Mouse (Mus musculus) left cerebral cortex, postnatal 25 days (tissue): ENCODE measurements around the gene Zkscan6. TPM values are rescaled to one million over a fixed set of nuclear protein-coding genes. Genes with fewer than 3 reads are reported as not detected.
A peak's percentile ranks its signal among the peaks of the same experiment; 100 is the strongest.

Source experiments
- DNase-seq, 2 experiments: peaks; one replicate each; pipeline ENCODE4 v3.0.0; 2022; ENCODE audit warnings: low spot score in 2 of 2, mixed read lengths in 1 of 2
- intact Hi-C: fragments of 180-260 bp; cut with DNase I; formaldehyde crosslinking; loops from one replicate; pipeline ENCODE4 v1.15.1; 2025
- total RNA-seq, 2 experiments: library from RNA; stranded (reverse); gene quantifications; 2 replicates each; pipeline ENCODE4 v1.2.3; 2021

Gene Zkscan6
- total RNA-seq, 2 experiments from 2014 or later: 12.6 to 13.0 TPM

DNA sequence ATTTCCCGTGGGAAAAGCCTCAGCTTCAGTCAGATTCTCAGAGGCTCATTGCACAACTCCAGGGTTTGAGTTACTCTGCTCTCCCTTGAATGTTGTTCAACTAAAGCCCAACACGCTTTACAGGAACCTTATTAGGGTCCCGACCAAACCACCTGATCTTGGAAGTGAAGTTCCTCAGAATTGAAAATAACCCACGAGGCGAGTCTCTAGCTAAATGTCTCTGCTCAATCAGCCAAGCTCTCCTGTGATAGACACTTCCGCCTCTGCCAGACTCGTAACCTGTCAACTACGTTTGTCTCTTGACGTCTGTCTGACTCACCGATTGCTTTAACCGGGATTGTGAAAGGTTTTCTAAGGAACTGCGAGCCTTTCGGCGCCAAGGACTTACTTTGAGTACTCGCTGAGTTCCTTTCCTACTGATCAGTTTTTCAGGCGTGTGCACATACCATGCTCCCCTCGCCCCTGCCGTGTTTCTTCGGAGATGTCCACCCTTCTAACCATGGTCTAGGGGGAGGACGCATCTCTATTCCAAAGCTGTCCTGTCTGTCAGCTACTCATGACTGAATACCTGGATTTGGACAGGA is 562 bp upstream of the Zkscan6 start:
- peak; percentile 19 to 63 for DNase-seq
- intact Hi-C loops: no loop called here

DNA sequence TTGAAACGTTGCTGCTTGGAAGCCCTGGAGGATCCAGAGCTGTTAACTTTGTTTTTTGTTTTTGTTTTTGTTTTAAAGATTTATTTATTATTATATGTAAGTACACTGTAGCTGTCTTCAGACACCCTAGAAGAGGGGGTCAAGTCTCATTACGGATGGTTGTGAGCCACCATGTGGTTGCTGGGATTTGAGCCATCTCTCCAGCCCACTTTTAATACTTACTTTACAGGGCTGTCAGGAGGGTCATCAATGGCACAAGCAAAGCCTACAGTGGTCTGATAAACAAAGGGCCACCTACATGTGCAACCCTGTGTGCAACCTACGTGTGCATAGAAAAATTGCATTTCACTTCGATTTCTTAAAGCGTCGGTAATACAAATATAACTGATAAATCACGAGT is 626 bp downstream of the Zkscan6 start:
- intact Hi-C loops: no loop called here
- no peak for DNase-seq

DNA sequence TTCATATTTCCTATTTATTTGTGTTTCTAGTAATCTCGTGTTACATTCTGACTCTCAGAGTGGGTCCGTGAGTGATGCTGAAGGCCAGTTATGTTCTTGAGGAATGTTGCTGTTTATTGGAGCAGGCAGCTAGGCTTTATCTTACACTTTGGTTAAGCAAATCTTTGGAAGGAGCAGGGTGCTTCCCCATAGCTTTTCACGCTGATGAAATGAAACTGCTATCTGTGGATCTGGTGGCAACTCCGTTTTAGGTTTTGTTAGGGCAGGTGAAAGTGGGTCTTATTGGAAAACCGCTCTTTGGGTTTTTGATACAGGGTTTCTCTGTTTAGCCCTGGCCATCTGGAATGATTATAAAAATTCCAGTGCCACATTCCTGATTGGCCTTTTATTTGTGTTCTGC is 5.1 kb downstream of the Zkscan6 start:
- no peak for DNase-seq
- intact Hi-C loops: no loop called here

DNA sequence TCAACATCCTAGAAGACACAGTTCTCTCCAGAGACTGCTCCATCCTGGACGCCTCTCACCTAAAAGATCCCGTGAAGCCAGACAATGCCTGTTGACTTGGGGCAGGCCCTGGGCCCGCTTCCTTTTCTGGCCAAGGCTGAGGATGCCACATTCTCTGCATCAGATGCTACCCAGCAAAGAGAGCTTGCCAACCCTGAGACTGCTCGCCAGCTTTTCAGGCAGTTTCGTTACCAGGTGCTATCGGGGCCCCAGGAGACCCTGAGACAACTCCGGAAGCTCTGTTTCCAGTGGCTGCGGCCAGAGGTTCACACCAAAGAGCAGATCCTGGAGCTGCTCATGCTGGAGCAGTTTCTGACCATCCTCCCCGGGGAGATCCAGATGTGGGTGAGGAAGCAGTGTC is 7.4 kb downstream of the Zkscan6 start:
- no peak for DNase-seq
- intact Hi-C loops: no loop called here

DNA sequence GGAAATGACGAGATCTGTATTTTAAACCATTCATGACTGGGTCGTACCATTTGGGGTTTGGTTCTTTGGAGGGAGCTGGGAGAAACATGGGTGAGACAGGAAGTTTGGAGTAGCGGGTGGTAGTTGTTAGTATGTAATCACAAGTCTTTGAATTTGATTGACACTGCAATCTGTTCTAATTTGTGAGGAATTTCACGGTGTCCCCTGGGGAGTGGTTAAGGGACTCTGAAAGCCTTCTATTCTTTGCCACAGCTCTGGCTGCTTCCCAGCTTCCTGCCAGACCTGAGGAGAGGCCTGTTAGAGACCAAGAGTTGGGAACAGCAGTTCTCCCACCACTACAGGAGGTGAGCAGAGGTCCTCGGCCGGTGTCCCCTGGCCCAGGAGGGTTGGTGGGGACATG is 9.3 kb downstream of the Zkscan6 start:
- DNase-seq: no peak
- intact Hi-C loops: no loop called here

DNA sequence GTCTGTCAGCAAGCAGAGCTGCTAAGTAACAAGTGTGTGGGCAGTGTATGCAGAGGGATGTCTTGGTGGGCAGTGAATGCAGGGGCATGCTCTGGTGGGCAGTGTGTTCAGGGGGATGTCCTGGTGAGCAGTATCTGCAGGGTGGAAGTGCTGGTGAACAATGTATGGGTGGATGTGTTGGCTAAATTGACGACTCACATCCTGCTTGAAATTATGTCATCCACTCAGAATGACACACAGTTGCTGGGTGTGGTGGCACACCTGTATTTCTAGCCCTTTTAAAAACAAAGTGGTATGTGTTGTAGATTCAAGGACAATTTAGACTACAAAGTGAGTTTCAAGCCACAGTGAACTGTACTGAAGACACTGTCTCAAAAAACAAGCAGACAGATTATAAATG is 11.2 kb downstream of the Zkscan6 start:
- intact Hi-C loops: no loop called here
- no peak for DNase-seq

DNA sequence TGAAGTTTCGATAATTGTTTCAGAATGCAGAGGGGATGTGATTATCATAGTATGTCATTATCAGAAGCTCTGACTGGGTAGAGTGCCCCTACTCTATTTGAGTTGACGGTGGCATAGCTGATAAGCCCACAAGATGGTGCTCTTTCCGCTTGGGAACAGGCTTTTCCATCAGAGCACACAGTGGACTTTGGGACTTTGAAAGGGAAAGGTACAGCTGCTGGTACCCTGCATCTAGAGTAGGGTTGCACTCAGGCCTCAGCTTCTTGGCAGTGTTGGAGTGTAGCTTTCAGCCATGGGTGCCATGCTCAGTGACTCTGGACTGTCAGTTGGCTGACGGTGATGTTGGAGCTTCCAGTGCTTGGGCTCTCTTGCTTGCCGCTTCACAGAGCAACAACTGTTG is 13.3 kb downstream of the Zkscan6 start:
- peak in 1 of 2 experiments; percentile 21 for DNase-seq
- intact Hi-C loops: loop anchor here (2.0 kb wide), 2 partner anchors 1051 to 1079 kb away; no protein-coding TSS in a partner anchor

DNA sequence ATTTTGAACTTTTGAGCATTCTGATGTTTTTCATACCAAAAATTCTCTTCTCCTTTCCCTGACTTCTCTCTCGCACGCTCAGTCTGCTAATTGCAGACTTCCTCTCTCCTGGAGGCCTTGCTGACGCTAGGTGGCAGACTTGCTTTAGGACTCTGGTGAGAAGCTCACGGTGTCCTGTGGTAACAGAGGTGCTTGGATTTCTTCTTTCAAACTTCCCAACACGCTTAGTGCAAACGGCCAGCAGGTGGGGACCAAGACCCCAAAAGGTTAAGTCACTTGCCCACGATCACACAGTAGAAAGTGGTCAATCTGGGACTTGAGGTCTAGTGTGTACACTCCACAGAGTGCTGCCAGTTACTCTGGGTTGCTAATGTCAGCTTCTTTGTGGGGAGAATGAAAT is 13.9 kb downstream of the Zkscan6 start:
- peak; percentile 70 to 77 for DNase-seq
- intact Hi-C loops: loop anchor here (2.0 kb wide), 2 partner anchors 1050 to 1078 kb away; no protein-coding TSS in a partner anchor

DNA sequence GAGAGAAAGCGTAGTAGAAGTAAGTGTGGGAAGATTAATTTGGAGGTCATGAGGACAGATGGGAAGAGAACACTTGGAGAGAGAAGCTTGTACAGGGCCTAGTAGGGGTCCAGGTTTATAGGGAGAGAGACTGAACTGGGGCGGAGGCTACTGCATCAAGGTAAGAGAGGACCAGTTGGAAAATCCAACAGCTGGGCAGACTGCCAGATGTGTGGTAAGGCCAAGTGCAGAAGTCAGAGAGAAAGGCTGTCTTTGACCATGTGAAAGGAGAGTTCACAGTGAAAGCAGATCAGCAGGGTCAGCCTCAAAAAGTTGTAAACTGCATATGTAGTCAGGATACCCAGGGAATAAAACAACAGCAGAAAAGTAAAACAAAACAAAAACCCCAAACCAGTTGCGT is 17.6 kb downstream of the Zkscan6 start:
- intact Hi-C loops: no loop called here
- no peak for DNase-seq

DNA sequence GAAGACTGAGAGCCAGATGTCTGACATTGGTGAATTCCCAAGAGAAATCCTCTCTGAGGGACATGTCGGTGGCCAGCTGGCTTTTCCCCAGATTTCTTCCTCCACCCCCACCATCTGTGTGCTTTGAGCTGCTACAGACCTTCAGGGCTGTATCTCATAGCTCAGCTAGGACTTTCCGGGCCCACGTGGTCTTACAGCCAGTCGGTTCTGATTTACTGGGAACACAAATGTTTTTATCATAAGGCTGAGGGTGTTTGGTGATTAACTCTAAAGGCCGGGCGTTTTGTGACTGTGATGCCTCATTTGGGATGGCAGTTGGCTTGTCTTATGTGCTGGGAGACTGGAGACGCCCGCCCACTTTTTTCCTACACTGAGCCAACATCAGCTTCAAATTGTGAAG is 32.0 kb downstream of the Zkscan6 start:
- DNase-seq: peak; percentile 48 to 72
- intact Hi-C loops: no loop called here

DNA sequence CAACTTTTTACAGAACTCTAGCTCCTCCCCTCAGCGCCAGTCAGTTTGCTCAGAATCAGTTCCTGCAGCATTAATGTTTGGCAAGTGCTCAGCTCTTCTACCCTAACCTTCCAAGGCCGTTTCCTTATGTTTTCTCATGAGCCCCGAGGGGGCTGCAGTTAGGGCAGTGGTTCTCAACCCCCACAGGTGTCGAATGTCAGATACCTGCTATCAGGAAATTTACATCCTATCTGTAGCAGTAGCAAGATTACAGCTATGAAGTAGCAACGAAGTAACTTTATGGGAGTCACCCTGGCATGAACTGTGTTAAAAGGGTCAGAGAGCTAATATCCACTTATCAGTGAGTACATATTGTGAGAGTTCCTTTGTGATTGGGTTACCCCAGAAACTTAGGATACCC is 39.5 kb downstream of the Zkscan6 start:
- intact Hi-C loops: no loop called here
- no peak for DNase-seq

DNA sequence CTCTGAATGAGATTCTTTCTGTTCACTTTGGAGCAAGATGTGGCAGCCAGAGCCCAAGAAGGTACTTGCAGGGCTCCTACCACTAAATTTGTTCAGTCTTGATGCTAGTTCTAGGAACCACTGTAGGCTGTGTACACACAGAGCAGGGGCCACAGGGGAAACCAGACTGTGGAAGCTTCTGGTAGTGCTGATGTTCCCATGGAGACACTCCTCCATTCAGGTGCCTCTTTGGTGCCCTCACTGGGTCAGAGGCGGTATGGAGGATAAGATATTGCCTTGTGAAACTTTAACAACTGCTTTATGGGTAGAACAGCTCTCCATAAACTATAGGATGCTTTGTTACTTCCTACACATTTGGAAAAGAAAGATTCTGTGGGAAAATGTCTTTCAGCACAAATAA is 45.1 kb downstream of the Zkscan6 start:
- intact Hi-C loops: no loop called here
- DNase-seq: peak; percentile 9

DNA sequence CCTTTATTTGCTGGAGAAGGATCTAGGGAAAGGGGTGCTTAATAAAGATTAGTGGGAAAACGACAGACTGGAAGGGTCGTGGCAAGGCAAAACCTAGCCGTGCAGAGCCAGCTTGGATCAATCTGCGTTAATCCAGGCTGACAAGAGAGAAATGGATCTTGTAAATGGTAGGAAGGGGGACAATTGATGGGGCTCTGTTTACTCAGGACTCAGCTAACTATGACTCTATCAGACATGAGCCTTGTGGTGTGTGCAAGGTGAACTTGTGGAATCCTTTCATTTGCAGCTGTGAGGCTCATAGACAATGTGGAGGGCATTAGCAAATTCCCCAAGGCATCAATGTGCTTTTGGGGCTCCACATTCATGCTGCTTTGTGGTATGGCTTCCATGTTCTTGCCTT is 54.5 kb downstream of the Zkscan6 start:
- intact Hi-C loops: no loop called here
- DNase-seq: no peak

DNA sequence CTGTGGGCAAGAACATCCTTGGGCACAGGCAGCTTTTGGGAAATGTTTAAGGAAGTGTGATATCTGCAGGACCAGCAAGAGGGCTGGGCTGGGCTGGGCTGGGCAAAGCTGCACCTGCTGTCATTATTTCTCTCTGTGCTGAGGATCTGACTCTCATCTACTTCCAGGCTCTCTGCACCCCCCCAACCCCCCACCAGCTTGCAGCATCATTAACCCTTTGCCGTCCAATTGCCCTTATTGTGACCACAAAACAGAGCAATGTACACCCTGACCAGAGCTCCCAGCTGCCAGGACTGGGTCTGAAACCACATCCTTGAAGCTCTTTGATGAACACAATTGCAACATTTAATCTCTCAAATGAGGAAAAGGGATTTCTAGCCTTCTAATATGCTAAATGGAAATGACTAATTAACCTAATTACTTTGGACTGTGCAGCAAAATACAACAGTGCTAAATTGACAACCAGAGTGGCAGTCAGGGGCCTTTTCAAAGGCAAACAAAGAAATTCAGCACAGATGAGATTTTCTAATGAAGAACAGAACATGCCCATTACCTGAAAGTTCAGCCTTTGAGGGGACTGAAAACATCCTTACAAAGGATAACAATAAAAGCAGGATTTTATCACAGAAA is 70.3 kb downstream of the Zkscan6 start:
- intact Hi-C loops: no loop called here
- no peak for DNase-seq

Other genes starting within 250 kb of the Zkscan6 start
- 100 to 1,000 TPM; 192 to 196 TPM for gene Map2k4, start 18.9 kb upstream of the Zkscan6 start, total RNA-seq